Mouse (Mus musculus) G1E (cell line): ENCODE results near the gene Gm5136.

ENCODE experiments used
- CTCF ChIP-seq: IDR thresholded peaks from 2 replicates; pipeline ENCODE4 v1.5.1; 2012; ENCODE audit warnings: low read depth, low read length, inconsistent platforms, mixed read lengths
- GATA1 ChIP-seq: IDR thresholded peaks from 2 replicates; pipeline ENCODE4 v1.6.1; 2012; ENCODE audit warnings: borderline replicate concordance, low read length, inconsistent platforms, mixed read lengths
- POLR2AphosphoS5 ChIP-seq: IDR thresholded peaks from 2 replicates; pipeline ENCODE4 v1.6.1; 2012; ENCODE audit warnings: low read depth, low read length, inconsistent platforms; ENCODE audit not compliant: insufficient replicate concordance

- TF ChIP-seq CTCF (no peak), GATA1 (no peak), POLR2AphosphoS5 (no peak)
Measured at GRCm38 (mm10) chr10:108728961-108729360, 29.0 kb upstream of the Gm5136 start.
